10 mouse cellular contexts compared by ENCODE assay signal in the genomic region with DNA sequence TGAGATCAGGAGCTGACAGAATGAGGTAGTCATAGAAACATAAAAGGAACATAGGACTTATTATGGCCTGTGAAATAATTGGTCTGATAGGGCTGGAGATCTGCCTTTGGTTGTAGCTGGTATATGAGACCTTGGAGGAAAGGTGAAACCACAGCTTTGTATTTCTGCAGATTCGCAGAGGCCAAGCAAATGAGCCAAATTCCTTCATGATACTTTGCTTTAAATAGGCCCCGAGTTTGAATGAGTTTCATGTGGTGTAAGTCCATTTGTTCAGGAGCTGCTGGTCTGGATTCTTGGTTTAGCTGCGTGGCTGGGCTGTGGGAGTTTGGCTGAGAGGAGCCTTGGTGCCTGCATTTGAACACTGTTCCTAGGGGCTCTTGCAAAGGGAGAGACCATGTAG.
"Had no signal": no experiment of that assay in that cellular context is flagged by ENCODE, and none has a peak within 500 bp of the region (broad histone marks: within the 10 kb centered on the region; RNA-seq: fewer than 3 reads in every experiment).

No protein-coding gene starts in this region.

- DNase-seq: kidney, adult 8-10 months; kidney, postnatal 36 days; lung, adult 18-20 months; retina, postnatal 1 day; thymus, postnatal 4 days had no signal

- H3K4me3 ChIP-seq: layer of hippocampus, adult 2 months; midbrain, embryonic 12.5 days; neural tube, embryonic 13.5 days had no signal

- H3K4me2 ChIP-seq: midbrain, embryonic 12.5 days; neural tube, embryonic 13.5 days had no signal

- H3K27ac ChIP-seq: layer of hippocampus, adult 2 months; liver, embryonic 14.5 days; midbrain, embryonic 12.5 days; neural tube, embryonic 13.5 days had no signal

- H3K9ac ChIP-seq: liver, embryonic 14.5 days; midbrain, embryonic 12.5 days; neural tube, embryonic 13.5 days had no signal

- H3K4me1 ChIP-seq: midbrain, embryonic 12.5 days had no signal

- ATAC-seq: midbrain, embryonic 16.5 days had no signal

- H3K27me3 ChIP-seq: midbrain, embryonic 12.5 days; neural tube, embryonic 13.5 days had no signal

- H3K36me3 ChIP-seq: midbrain, embryonic 12.5 days; neural tube, embryonic 13.5 days had no signal

- H3K9me3 ChIP-seq: midbrain, embryonic 12.5 days; neural tube, embryonic 13.5 days had no signal
